Mouse (Mus musculus) brain, embryonic 14.5 days (tissue): Measurements from ENCODE around the gene Cacna2d3.

Source experiments
- CTCF ChIP-seq: fragments of 200-500 bp; IDR thresholded peaks from 2 replicates; pipeline ENCODE4 v1.5.1; 2012; ENCODE audit warnings: inconsistent platforms, mild to moderate bottlenecking, moderate library complexity, borderline replicate concordance; ENCODE audit not compliant: insufficient read depth, insufficient read length; ENCODE audit errors: extremely low read depth
- POLR2A ChIP-seq: fragments of 200-500 bp; IDR thresholded peaks from 2 replicates; pipeline ENCODE4 v1.6.1; 2012; ENCODE audit warnings: mild to moderate bottlenecking, inconsistent platforms, borderline replicate concordance; ENCODE audit not compliant: poor library complexity, insufficient read depth, insufficient read length, severe bottlenecking; ENCODE audit errors: extremely low read depth

GRCm38 (mm10) chr14:29111666-29112065 lies 610.0 kb downstream of the Cacna2d3 start:
- TF ChIP-seq POLR2A = no peak
- TF ChIP-seq CTCF = no peak
